Mouse (Mus musculus) MEL (cell line): ENCODE results near the gene Shisa6. TPM values are rescaled to one million over a fixed set of nuclear protein-coding genes. Genes with fewer than 3 reads are reported as not detected.

Source experiments
- DNase-seq: peaks from one replicate; pipeline ENCODE4 v3.0.0; 2011; ENCODE audit warnings: low read depth, low spot score
- H3K27ac ChIP-seq: 2 replicates; pipeline ENCODE4 v1.5.1; 2012; ENCODE audit warnings: low read depth, mild to moderate bottlenecking, control low read depth, low read length, moderate library complexity; ENCODE audit not compliant: control insufficient read depth
- H3K27me3 ChIP-seq, 2 experiments: fragments of 150-350 bp in 1 of 2; sonication (generic) in 1 of 2; 2 replicates each; pipeline ENCODE4 v1.6.1; 2012; ENCODE audit warnings: low read length in 2 of 2, mild to moderate bottlenecking in 2 of 2, improper control_type of control experiment in 1 of 2, moderate library complexity in 1 of 2; ENCODE audit not compliant: insufficient read depth in 2 of 2, control insufficient read depth in 1 of 2
- H3K36me3 ChIP-seq, 2 experiments: 2 replicates each; pipeline ENCODE4 v1.6.1; 2012 to 2014; ENCODE audit warnings: low read length in 2 of 2, improper control_type of control experiment in 1 of 2, inconsistent platforms in 1 of 2, mild to moderate bottlenecking in 1 of 2; ENCODE audit not compliant: insufficient read depth in 2 of 2, control insufficient read depth in 1 of 2
- H3K4me1 ChIP-seq, 2 experiments: fragments of 150-350 bp in 1 of 2; sonication (generic) in 1 of 2; 2 replicates each; pipeline ENCODE4 v1.6.1; 2012; ENCODE audit warnings: low read length in 2 of 2, improper control_type of control experiment in 1 of 2, mild to moderate bottlenecking in 1 of 2; ENCODE audit not compliant: insufficient read depth in 2 of 2, control insufficient read depth in 1 of 2
- H3K4me3 ChIP-seq, 2 experiments: fragments of 150-350 bp in 1 of 2; sonication (generic) in 1 of 2; 2 replicates each; pipeline ENCODE4 v1.5.1; 2012; ENCODE audit warnings: low read depth in 2 of 2, low read length in 2 of 2, mild to moderate bottlenecking in 2 of 2, moderate library complexity in 2 of 2, control low read depth in 1 of 2, improper control_type of control experiment in 1 of 2; ENCODE audit not compliant: control insufficient read depth in 1 of 2, insufficient read depth in 1 of 2
- H3K79me2 ChIP-seq: 2 replicates; pipeline ENCODE4 v1.6.1; 2012; ENCODE audit warnings: mild to moderate bottlenecking, low read length, moderate library complexity; ENCODE audit not compliant: control insufficient read depth, poor library complexity, insufficient read depth
- H3K9ac ChIP-seq: 2 replicates; pipeline ENCODE4 v1.6.1; 2012; ENCODE audit warnings: low read depth, mild to moderate bottlenecking, control low read depth, low read length, moderate library complexity; ENCODE audit not compliant: control insufficient read depth, poor library complexity, severe bottlenecking
- H3K9me3 ChIP-seq: fragments of 150-350 bp; sonication (generic); replicated peaks from 2 replicates; pipeline ENCODE4 v1.6.1; 2012; ENCODE audit warnings: mild to moderate bottlenecking, low read length, improper control_type of control experiment, moderate library complexity; ENCODE audit not compliant: insufficient read depth
- CHD1 ChIP-seq: IDR thresholded peaks from 2 replicates; pipeline ENCODE4 v1.6.1; 2012; ENCODE audit warnings: low read depth, mild to moderate bottlenecking, inconsistent platforms, low read length, improper control_type of control experiment
- CHD2 ChIP-seq: IDR thresholded peaks from 2 replicates; pipeline ENCODE4 v1.6.1; 2011; ENCODE audit warnings: low read length, improper control_type of control experiment
- CTCF ChIP-seq, 3 experiments: IDR thresholded peaks in 2 of 3; conservative IDR thresholded peaks in 1 of 3; 2 replicates each; pipeline ENCODE4 v1.5.1; 2011 to 2012; ENCODE audit warnings: low read length in 3 of 3, low read depth in 2 of 3, mild to moderate bottlenecking in 2 of 3, improper control_type of control experiment in 1 of 3, inconsistent platforms in 1 of 3, mixed read lengths in 1 of 3, moderate library complexity in 1 of 3; ENCODE audit not compliant: control insufficient read depth in 1 of 3, insufficient read depth in 1 of 3, poor library complexity in 1 of 3, severe bottlenecking in 1 of 3
- EP300 ChIP-seq, 2 experiments: IDR thresholded peaks; 2 replicates each; pipeline ENCODE4 v1.6.1; 2011; ENCODE audit warnings: improper control_type of control experiment in 2 of 2, low read length in 2 of 2, low read depth in 1 of 2, mild to moderate bottlenecking in 1 of 2
- HCFC1 ChIP-seq: IDR thresholded peaks from 2 replicates; pipeline ENCODE4 v1.6.1; 2012; ENCODE audit warnings: low read depth, mild to moderate bottlenecking, inconsistent platforms, low read length, improper control_type of control experiment, moderate library complexity
- KAT2A ChIP-seq: conservative IDR thresholded peaks from 2 replicates; pipeline ENCODE4 v1.6.1; 2012; ENCODE audit warnings: low read depth, low read length, improper control_type of control experiment, inconsistent platforms
- MAFK ChIP-seq: IDR thresholded peaks from 2 replicates; pipeline ENCODE4 v1.6.1; 2011; ENCODE audit warnings: low read depth, mild to moderate bottlenecking, low read length, improper control_type of control experiment, borderline replicate concordance
- MAX ChIP-seq: IDR thresholded peaks from 2 replicates; pipeline ENCODE4 v1.6.1; 2011; ENCODE audit warnings: low read length, improper control_type of control experiment
- MEF2A ChIP-seq: IDR thresholded peaks from 2 replicates; pipeline ENCODE4 v1.6.1; 2014; ENCODE audit warnings: low read depth, mild to moderate bottlenecking, inconsistent platforms, low read length, improper control_type of control experiment; ENCODE audit not compliant: poor library complexity, insufficient replicate concordance, severe bottlenecking; ENCODE audit errors: extremely low read depth
- MXI1 ChIP-seq: IDR thresholded peaks from 2 replicates; pipeline ENCODE4 v1.6.1; 2011; ENCODE audit warnings: mild to moderate bottlenecking, low read depth, low read length, improper control_type of control experiment
- MYC ChIP-seq: IDR thresholded peaks from 2 replicates; pipeline ENCODE4 v1.6.1; 2011; ENCODE audit warnings: low read depth, mild to moderate bottlenecking, low read length, improper control_type of control experiment, moderate library complexity
- POLR2A ChIP-seq, 2 experiments: IDR thresholded peaks; 2 replicates each; pipeline ENCODE4 v1.6.1; 2011 to 2012; ENCODE audit warnings: low read length in 2 of 2, mild to moderate bottlenecking in 2 of 2, control low read depth in 1 of 2, improper control_type of control experiment in 1 of 2, low read depth in 1 of 2, moderate library complexity in 1 of 2; ENCODE audit not compliant: control insufficient read depth in 1 of 2, insufficient read depth in 1 of 2, poor library complexity in 1 of 2
- POLR2AphosphoS5 ChIP-seq: IDR thresholded peaks from 2 replicates; pipeline ENCODE4 v1.6.1; 2012; ENCODE audit warnings: low read depth, borderline replicate concordance, mild to moderate bottlenecking, inconsistent platforms, low read length, moderate library complexity, mixed read lengths
- RAD21 ChIP-seq: IDR thresholded peaks from 2 replicates; pipeline ENCODE4 v1.6.1; 2011; ENCODE audit warnings: mild to moderate bottlenecking, low read depth, low read length, improper control_type of control experiment
- RCOR1 ChIP-seq: IDR thresholded peaks from 2 replicates; pipeline ENCODE4 v1.6.1; 2012; ENCODE audit warnings: low read depth, mild to moderate bottlenecking, inconsistent platforms, low read length, improper control_type of control experiment
- SMC3 ChIP-seq: IDR thresholded peaks from 2 replicates; pipeline ENCODE4 v1.6.1; 2011; ENCODE audit warnings: low read depth, low read length, improper control_type of control experiment
- TBP ChIP-seq: IDR thresholded peaks from 2 replicates; pipeline ENCODE4 v1.8.0; 2011; ENCODE audit warnings: low read depth, low read length, improper control_type of control experiment
- TCF12 ChIP-seq: IDR thresholded peaks from 2 replicates; pipeline ENCODE4 v1.6.1; 2014; ENCODE audit warnings: low read depth, mild to moderate bottlenecking, inconsistent platforms, low read length, improper control_type of control experiment, moderate library complexity
- UBTF ChIP-seq: IDR thresholded peaks from 2 replicates; pipeline ENCODE4 v1.6.1; 2012; ENCODE audit warnings: low read depth, mild to moderate bottlenecking, inconsistent platforms, low read length, improper control_type of control experiment, moderate library complexity, borderline replicate concordance; ENCODE audit not compliant: insufficient read depth
- USF1 ChIP-seq: IDR thresholded peaks from 2 replicates; pipeline ENCODE4 v1.6.1; 2014; ENCODE audit warnings: low read depth, mild to moderate bottlenecking, inconsistent platforms, low read length, improper control_type of control experiment, moderate library complexity
- USF2 ChIP-seq, 2 experiments: IDR thresholded peaks; 2 replicates each; pipeline ENCODE4 v1.6.1; 2011 to 2012; ENCODE audit warnings: improper control_type of control experiment in 2 of 2, low read length in 2 of 2, borderline replicate concordance in 1 of 2, inconsistent platforms in 1 of 2, low read depth in 1 of 2, mild to moderate bottlenecking in 1 of 2; ENCODE audit not compliant: insufficient read depth in 1 of 2
- ZC3H11A ChIP-seq: IDR thresholded peaks from 2 replicates; pipeline ENCODE4 v1.6.1; 2012; ENCODE audit warnings: low read depth, mild to moderate bottlenecking, inconsistent platforms, low read length, improper control_type of control experiment
- ZKSCAN1 ChIP-seq: IDR thresholded peaks from 2 replicates; pipeline ENCODE4 v1.6.1; 2012; ENCODE audit warnings: low read depth, mild to moderate bottlenecking, inconsistent platforms, low read length, improper control_type of control experiment, moderate library complexity
- ZMIZ1 ChIP-seq: IDR thresholded peaks from 2 replicates; pipeline ENCODE4 v1.6.1; 2012; ENCODE audit warnings: low read depth, mild to moderate bottlenecking, inconsistent platforms, low read length, improper control_type of control experiment, moderate library complexity
- ZNF384 ChIP-seq: IDR thresholded peaks from 2 replicates; pipeline ENCODE4 v1.6.1; 2012; ENCODE audit warnings: low read depth, mild to moderate bottlenecking, inconsistent platforms, low read length, improper control_type of control experiment
- polyA plus RNA-seq, 2 experiments: library from polyadenylated mRNA; stranded (reverse) in 1 of 2; unstranded in 1 of 2; fragments of >175 nt in 1 of 2; fragments of >200 nt in 1 of 2; gene quantifications; 2 replicates each; pipeline versions ENCODE4 v1.2.1 to v1.2.4; 2012; ENCODE audit warnings: low replicate concordance in 2 of 2, low read depth in 1 of 2; ENCODE audit not compliant: insufficient read length in 2 of 2, insufficient read depth in 1 of 2, missing spikeins in 1 of 2
- total RNA-seq: library from RNA; depleted of rRNA; stranded (reverse); fragments of 300-350 nt; gene quantifications from 2 replicates; pipeline ENCODE4 v1.2.3, GENCODE M21; 2012

The Shisa6 gene
- total and polyA plus RNA-seq, 3 experiments: not detected

GRCm38 (mm10) chr11:66526981-66527320 lies 1.2 kb upstream of the Shisa6 start:
- no peaks in the 10 kb centered on the region for H3K36me3 ChIP-seq
- no peak overlapping the region for H3K9ac ChIP-seq
- no peaks in the 10 kb centered on the region for H3K79me2 ChIP-seq
- H3K4me1 ChIP-seq: no peaks in the 10 kb centered on the region
- TF ChIP-seq MYC (no peak), HCFC1 (no peak), ZC3H11A (no peak), TBP (no peak), EP300 (IDR thresholded peaks at IDR 0.05; ENCODE audit: low read depth in 1 of 2, low read length in 2 of 2) (no peak), UBTF (no peak), POLR2A (IDR thresholded peaks at IDR 0.05; ENCODE audit: control insufficient read depth in 1 of 2, insufficient read depth in 1 of 2, low read depth in 1 of 2, low read length in 2 of 2, poor library complexity in 1 of 2) (no peak), USF1 (no peak), MAX (no peak), CTCF (IDR thresholded peaks at IDR 0.05 in 2 of 3, conservative IDR thresholded peaks at IDR 0.05 in 1 of 3; ENCODE audit: control insufficient read depth in 1 of 3, insufficient read depth in 1 of 3, low read depth in 2 of 3, low read length in 3 of 3, poor library complexity in 1 of 3, severe bottlenecking in 1 of 3) (no peak), ZMIZ1 (no peak), MXI1 (no peak), MAFK (no peak), CHD1 (no peak), ZNF384 (no peak), SMC3 (no peak), POLR2AphosphoS5 (no peak)
- H3K27ac ChIP-seq: no peak overlapping the region
- H3K9me3 ChIP-seq: no peaks in the 10 kb centered on the region
- H3K4me3 ChIP-seq: no peak overlapping the region
- no peaks in the 10 kb centered on the region for H3K27me3 ChIP-seq
- no peak for DNase-seq

- Histone ChIP-seq H3K27me3 (no peaks in the 10 kb centered on the region), H3K4me1 (no peaks in the 10 kb centered on the region), H3K9ac (no peak overlapping the region), H3K27ac (no peak overlapping the region), H3K79me2 (no peaks in the 10 kb centered on the region), H3K36me3 (no peaks in the 10 kb centered on the region), H3K4me3 (no peak overlapping the region), H3K9me3 (no peaks in the 10 kb centered on the region)
- TF ChIP-seq TCF12 (no peak), ZMIZ1 (no peak), USF2 (IDR thresholded peaks at IDR 0.05; ENCODE audit: borderline replicate concordance in 1 of 2, insufficient read depth in 1 of 2, low read depth in 1 of 2, low read length in 2 of 2) (no peak), MYC (no peak), CTCF (IDR thresholded peaks at IDR 0.05 in 2 of 3, conservative IDR thresholded peaks at IDR 0.05 in 1 of 3; ENCODE audit: control insufficient read depth in 1 of 3, insufficient read depth in 1 of 3, low read depth in 2 of 3, low read length in 3 of 3, poor library complexity in 1 of 3, severe bottlenecking in 1 of 3) (no peak), ZKSCAN1 (no peak), RCOR1 (no peak), POLR2AphosphoS5 (no peak), RAD21 (no peak), CHD1 (no peak), ZC3H11A (no peak), MEF2A (no peak), CHD2 (no peak), SMC3 (no peak), KAT2A (no peak)
- DNase-seq: no peak
Measured at GRCm38 (mm10) chr11:66526046-66526980, 549 bp upstream of the Shisa6 start.
